Mouse (Mus musculus): ENCODE data around the gene Bmt2. TPM values are rescaled to one million over a fixed set of nuclear protein-coding genes. Genes with fewer than 3 reads are reported as not detected.

Bmt2 gene
- polyA plus RNA-seq, 1 experiment from 2014 or later = 9.6 TPM

GRCm38 (mm10) chr6:13632571-13632970 lies 45.2 kb downstream of the Bmt2 start:
- TF ChIP-seq CTCF (IDR thresholded peaks at IDR 0.05; ENCODE audit: low read depth) = no peak
- Histone ChIP-seq H3K36me3 (ENCODE audit: insufficient read depth, low read length) (peaks cover 5% of the 10 kb centered on the region), H3K4me2 (ENCODE audit: low read length) (no peak overlapping the region), H3K9ac (ENCODE audit: low read depth, low read length) (no peak overlapping the region), H3K4me1 (replicated peaks; ENCODE audit: insufficient read depth, low read length) (no peaks in the 10 kb centered on the region), H3K27me3 (ENCODE audit: insufficient read depth, low read length) (no peaks in the 10 kb centered on the region), H3K9me3 (replicated peaks; ENCODE audit: low read length) (no peaks in the 10 kb centered on the region), H3K4me3 (replicated peaks; ENCODE audit: low read depth, low read length) (no peak overlapping the region), H3K27ac (no peak overlapping the region)
- ATAC-seq (replicated peaks; ENCODE audit: low FRiP score, low read depth) (no peak), DNase-seq (ENCODE audit: low spot score) (no peak)
- WGBS = 86% methylated on average over 1 of the region's 1 CpGs

DNA sequence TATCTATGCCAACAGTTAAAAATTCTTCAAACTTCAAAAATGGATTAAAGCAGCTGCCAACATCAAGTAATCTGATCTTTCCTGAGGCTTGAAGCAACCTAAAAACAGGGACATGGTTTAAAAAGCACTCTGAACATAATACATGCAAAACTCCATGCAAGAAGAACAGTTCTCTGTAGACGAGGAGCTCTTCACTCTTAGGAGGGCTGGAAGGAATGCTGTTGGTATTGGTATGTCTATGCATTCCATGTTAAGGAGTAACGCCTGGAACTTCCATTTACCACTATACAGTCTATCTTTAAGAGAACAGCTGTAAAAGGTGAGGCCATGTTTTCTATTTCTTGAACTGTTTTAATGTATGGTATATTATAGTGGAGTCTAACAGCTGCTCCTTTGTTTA lies 47.2 kb downstream of the Bmt2 start:
- no peak overlapping the region for H3K27ac ChIP-seq
- no peak overlapping the region for H3K4me2 ChIP-seq (ENCODE audit: low read length)
- DNase-seq (ENCODE audit: low spot score) = no peak
- H3K9ac ChIP-seq (ENCODE audit: low read depth, low read length) = no peak overlapping the region
- no peak overlapping the region for H3K4me3 ChIP-seq (replicated peaks; ENCODE audit: low read depth, low read length)
- H3K4me1 ChIP-seq (replicated peaks; ENCODE audit: insufficient read depth, low read length) = no peaks in the 10 kb centered on the region
- 74% methylated on average over 2 of the region's 2 CpGs for WGBS
- no peak for TF ChIP-seq CTCF (IDR thresholded peaks at IDR 0.05; ENCODE audit: low read depth)
- H3K9me3 ChIP-seq (replicated peaks; ENCODE audit: low read length) = no peaks in the 10 kb centered on the region
- no peak for ATAC-seq (replicated peaks; ENCODE audit: low FRiP score, low read depth)
- no peaks in the 10 kb centered on the region for H3K27me3 ChIP-seq (ENCODE audit: insufficient read depth, low read length)
- H3K36me3 ChIP-seq (ENCODE audit: insufficient read depth, low read length) = peaks cover 5% of the 10 kb centered on the region

DNA sequence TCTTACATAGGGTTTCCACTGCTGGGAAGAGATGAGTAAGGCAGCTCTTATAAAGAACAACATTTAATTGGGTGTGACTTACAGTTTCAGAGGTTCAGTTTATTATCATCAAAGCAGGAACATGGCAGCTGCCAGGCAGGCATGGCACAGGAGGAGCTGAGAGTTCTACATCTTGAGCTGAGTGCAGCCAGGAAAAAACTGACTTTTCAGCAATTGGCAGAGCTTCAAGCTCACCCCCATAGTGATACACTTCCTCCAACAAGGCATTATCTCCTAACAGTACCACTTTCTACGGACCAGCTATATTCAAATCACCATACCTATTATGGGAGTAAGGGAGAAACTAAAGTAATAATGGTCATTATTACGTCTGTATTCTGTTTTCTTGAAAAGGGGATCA lies 58.1 kb downstream of the Bmt2 start:
- 82% methylated on average over 2 of the region's 2 CpGs for WGBS
- no peaks in the 10 kb centered on the region for H3K4me1 ChIP-seq (replicated peaks; ENCODE audit: insufficient read depth, low read length)
- H3K27me3 ChIP-seq (ENCODE audit: insufficient read depth, low read length) = no peaks in the 10 kb centered on the region
- no peak overlapping the region for H3K9ac ChIP-seq (ENCODE audit: low read depth, low read length)
- H3K4me2 ChIP-seq (ENCODE audit: low read length) = no peak overlapping the region
- DNase-seq (ENCODE audit: low spot score) (no peak), ATAC-seq (replicated peaks; ENCODE audit: low FRiP score, low read depth) (no peak)
- no peak overlapping the region for H3K27ac ChIP-seq
- H3K9me3 ChIP-seq (replicated peaks; ENCODE audit: low read length) = no peaks in the 10 kb centered on the region
- H3K36me3 ChIP-seq (ENCODE audit: insufficient read depth, low read length) = no peaks in the 10 kb centered on the region
- H3K4me3 ChIP-seq (replicated peaks; ENCODE audit: low read depth, low read length) = no peak overlapping the region
- no peak for TF ChIP-seq CTCF (IDR thresholded peaks at IDR 0.05; ENCODE audit: low read depth)

- no peak for ATAC-seq (replicated peaks; ENCODE audit: low FRiP score, low read depth)
- Histone ChIP-seq H3K4me2 (ENCODE audit: low read length) (no peak overlapping the region), H3K36me3 (ENCODE audit: insufficient read depth, low read length) (no peaks in the 10 kb centered on the region), H3K4me3 (replicated peaks; ENCODE audit: low read depth, low read length) (no peak overlapping the region), H3K27me3 (ENCODE audit: insufficient read depth, low read length) (no peaks in the 10 kb centered on the region), H3K9ac (ENCODE audit: low read depth, low read length) (no peak overlapping the region), H3K27ac (no peak overlapping the region), H3K9me3 (replicated peaks; ENCODE audit: low read length) (no peaks in the 10 kb centered on the region), H3K4me1 (replicated peaks; ENCODE audit: insufficient read depth, low read length) (no peaks in the 10 kb centered on the region)
- TF ChIP-seq CTCF (IDR thresholded peaks at IDR 0.05; ENCODE audit: low read depth) = no peak
- no peak for DNase-seq (ENCODE audit: low spot score)
- WGBS = 85% methylated on average over 3 of the region's 3 CpGs
Measured at GRCm38 (mm10) chr6:13617110-13617509, 60.7 kb downstream of the Bmt2 start.

DNA sequence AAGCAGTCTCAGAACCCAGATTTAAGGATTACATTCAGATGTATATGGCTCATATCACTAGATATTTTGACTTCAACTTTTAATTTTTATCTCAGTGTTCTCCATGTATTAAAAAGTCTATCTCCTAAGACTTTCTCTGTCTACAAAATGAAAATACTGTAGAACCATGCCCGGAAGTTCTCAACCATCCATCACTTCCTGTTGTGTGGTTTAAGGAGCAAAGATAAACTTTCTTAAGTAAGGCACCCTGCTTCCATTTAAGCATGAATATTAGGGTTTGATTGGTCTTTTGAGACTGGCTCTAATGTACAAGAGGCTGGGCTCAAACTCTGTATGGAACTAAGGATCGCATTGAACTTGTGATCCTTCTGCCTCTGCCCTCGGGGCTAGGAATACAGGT lies 63.2 kb downstream of the Bmt2 start:
- TF ChIP-seq CTCF (IDR thresholded peaks at IDR 0.05; ENCODE audit: low read depth) = no peak
- H3K9ac ChIP-seq (ENCODE audit: low read depth, low read length) = no peak overlapping the region
- WGBS = 89% methylated on average over 3 of the region's 3 CpGs
- no peaks in the 10 kb centered on the region for H3K36me3 ChIP-seq (ENCODE audit: insufficient read depth, low read length)
- H3K4me3 ChIP-seq (replicated peaks; ENCODE audit: low read depth, low read length) = no peak overlapping the region
- H3K4me1 ChIP-seq (replicated peaks; ENCODE audit: insufficient read depth, low read length) = no peaks in the 10 kb centered on the region
- H3K27me3 ChIP-seq (ENCODE audit: insufficient read depth, low read length) = no peaks in the 10 kb centered on the region
- no peaks in the 10 kb centered on the region for H3K9me3 ChIP-seq (replicated peaks; ENCODE audit: low read length)
- no peak overlapping the region for H3K27ac ChIP-seq
- H3K4me2 ChIP-seq (ENCODE audit: low read length) = no peak overlapping the region
- DNase-seq (ENCODE audit: low spot score) (no peak), ATAC-seq (replicated peaks; ENCODE audit: low FRiP score, low read depth) (no peak)

GRCm38 (mm10) chr6:13613671-13614070 lies 64.1 kb downstream of the Bmt2 start:
- Histone ChIP-seq H3K4me2 (ENCODE audit: low read length) (no peak overlapping the region), H3K27ac (no peak overlapping the region), H3K36me3 (ENCODE audit: insufficient read depth, low read length) (no peaks in the 10 kb centered on the region), H3K9ac (ENCODE audit: low read depth, low read length) (no peak overlapping the region), H3K4me3 (replicated peaks; ENCODE audit: low read depth, low read length) (no peak overlapping the region), H3K27me3 (ENCODE audit: insufficient read depth, low read length) (no peaks in the 10 kb centered on the region), H3K4me1 (replicated peaks; ENCODE audit: insufficient read depth, low read length) (no peaks in the 10 kb centered on the region), H3K9me3 (replicated peaks; ENCODE audit: low read length) (no peaks in the 10 kb centered on the region)
- ATAC-seq (replicated peaks; ENCODE audit: low FRiP score, low read depth) (no peak), DNase-seq (ENCODE audit: low spot score) (no peak)
- no peak for TF ChIP-seq CTCF (IDR thresholded peaks at IDR 0.05; ENCODE audit: low read depth)
- WGBS = 61% methylated on average over 3 of the region's 3 CpGs

- H3K4me3 ChIP-seq (replicated peaks; ENCODE audit: low read depth, low read length) = no peak overlapping the region
- no peak overlapping the region for H3K9ac ChIP-seq (ENCODE audit: low read depth, low read length)
- WGBS = 96% methylated on average over 2 of the region's 2 CpGs
- H3K9me3 ChIP-seq (replicated peaks; ENCODE audit: low read length) = no peaks in the 10 kb centered on the region
- no peak overlapping the region for H3K27ac ChIP-seq
- 0 out of 2 replicates have a peak, but pooled peaks cover 9% of the 10 kb centered on the region for H3K4me1 ChIP-seq (replicated peaks; ENCODE audit: insufficient read depth, low read length)
- H3K36me3 ChIP-seq (ENCODE audit: insufficient read depth, low read length) = no peaks in the 10 kb centered on the region
- H3K27me3 ChIP-seq (ENCODE audit: insufficient read depth, low read length) = no peaks in the 10 kb centered on the region
- TF ChIP-seq CTCF (IDR thresholded peaks at IDR 0.05; ENCODE audit: low read depth) = no peak
- DNase-seq (ENCODE audit: low spot score) = no peak
- no peak for ATAC-seq (replicated peaks; ENCODE audit: low FRiP score, low read depth)
- no peak overlapping the region for H3K4me2 ChIP-seq (ENCODE audit: low read length)
Measured at GRCm38 (mm10) chr6:13610869-13611268, 66.9 kb downstream of the Bmt2 start.
